Mouse (Mus musculus): Measurements from ENCODE around the gene Dcpp1. TPM values are rescaled to one million over a fixed set of nuclear protein-coding genes. Genes with fewer than 3 reads are reported as not detected.

The Dcpp1 gene
- total RNA-seq (2023), result not detected

GRCm38 (mm10) chr17:23880576-23880975 lies at the start of gene Dcpp1, which contains the start of gene Dcpp2:
Dcpp1 (plus strand) TSS chr17:23880876.
Dcpp2 (plus strand) TSS chr17:23880880.

GRCm38 (mm10) chr17:23836006-23836575 lies 44.6 kb upstream of the Dcpp1 start, which contains the start of gene Prss33:
Prss33 (minus strand) TSS chr17:23836056.

GRCm38 (mm10) chr17:23843812-23844273 lies 36.8 kb upstream of the Dcpp1 start, which contains the start of the genes Prss32 and Prss41:
Prss32 (plus strand) TSS chr17:23843855.
Prss41 (minus strand) TSS chr17:23844172.

GRCm38 (mm10) chr17:23867756-23868155 lies 12.9 kb upstream of the Dcpp1 start, which contains the start of gene Prss21:
Prss21 (plus strand) TSS chr17:23868056.

GRCm38 (mm10) chr17:23917158-23917557 lies 36.5 kb downstream of the Dcpp1 start, which contains the start of gene Dcpp3:
Dcpp3 (plus strand) TSS chr17:23917458.

Other genes starting within 250 kb of the Dcpp1 start
- gene Mmp25, start 235.6 kb upstream of the Dcpp1 start, total RNA-seq (2023), result 0.41 TPM
- gene Bicdl2, start 220.4 kb upstream of the Dcpp1 start, total RNA-seq (2023), result not detected
- gene Hcfc1r1, start 207.3 kb upstream of the Dcpp1 start, total RNA-seq (2023), result 39.5 TPM
- 22.4 TPM for gene Thoc6, start 207.0 kb upstream of the Dcpp1 start, total RNA-seq (2023)
- gene Tnfrsf12a, start 203.4 kb upstream of the Dcpp1 start, total RNA-seq (2023), result 61.0 TPM
- not detected for gene Cldn6, start 201.6 kb upstream of the Dcpp1 start, total RNA-seq (2023)
- not detected for gene Cldn9, start 196.8 kb upstream of the Dcpp1 start, total RNA-seq (2023)
- gene 1520401A03Rik, start 158.1 kb upstream of the Dcpp1 start, total RNA-seq (2023), result not detected
- 36.2 TPM for gene Pkmyt1, start 154.5 kb upstream of the Dcpp1 start, total RNA-seq (2023)
- gene Paqr4, start 140.0 kb upstream of the Dcpp1 start, total RNA-seq (2023), result 2.6 TPM
- 0.89 TPM for gene Kremen2, start 135.0 kb upstream of the Dcpp1 start, total RNA-seq (2023)
- 27.5 TPM for gene Flywch1, start 109.3 kb upstream of the Dcpp1 start, total RNA-seq (2023)
- not detected for gene Flywch2, start 94.8 kb upstream of the Dcpp1 start, total RNA-seq (2023)
- gene Srrm2, start 90.3 kb upstream of the Dcpp1 start, total RNA-seq (2023), result 1,442 TPM
- 199 TPM for gene Elob, start 51.7 kb upstream of the Dcpp1 start, total RNA-seq (2023)
- not detected for gene Prss33, start 44.8 kb upstream of the Dcpp1 start, total RNA-seq (2023)
- not detected for gene Prss32, start 37.0 kb upstream of the Dcpp1 start, total RNA-seq (2023)
- gene Prss41, start 36.7 kb upstream of the Dcpp1 start, total RNA-seq (2023), result 1.4 TPM
- gene Prss21, start 12.8 kb upstream of the Dcpp1 start, total RNA-seq (2023), result not detected
- not detected for gene Dcpp2, start within 50 bp of the Dcpp1 start, total RNA-seq (2023)
- gene Dcpp3, start 36.6 kb downstream of the Dcpp1 start, total RNA-seq (2023), result not detected
- not detected for gene Sbp, start 60.8 kb downstream of the Dcpp1 start, total RNA-seq (2023)
- gene Sbpl, start 74.4 kb downstream of the Dcpp1 start, total RNA-seq (2023), result not detected
- gene Prss30, start 99.7 kb downstream of the Dcpp1 start, total RNA-seq (2023), result not detected
- not detected for gene Prss22, start 117.2 kb downstream of the Dcpp1 start, total RNA-seq (2023)
- gene Prss27, start 157.3 kb downstream of the Dcpp1 start, total RNA-seq (2023), result not detected
- 32.5 TPM for gene Kctd5, start 192.6 kb downstream of the Dcpp1 start, total RNA-seq (2023)

Measured in CD4-positive naive resting alpha-beta T cell, adult 57 days (primary cell).